Mouse (Mus musculus) C2C12 (cell line): Measurements from ENCODE around the gene Caln1.

Source experiments
- CTCF ChIP-seq: IDR thresholded peaks from one replicate; pipeline ENCODE4 v1.5.1; 2011; ENCODE audit not compliant: control insufficient read depth, insufficient read depth, insufficient read length
- MAX ChIP-seq: IDR thresholded peaks from one replicate; pipeline ENCODE4 v1.6.1; 2011; ENCODE audit warnings: mild to moderate bottlenecking, control low read depth

DNA sequence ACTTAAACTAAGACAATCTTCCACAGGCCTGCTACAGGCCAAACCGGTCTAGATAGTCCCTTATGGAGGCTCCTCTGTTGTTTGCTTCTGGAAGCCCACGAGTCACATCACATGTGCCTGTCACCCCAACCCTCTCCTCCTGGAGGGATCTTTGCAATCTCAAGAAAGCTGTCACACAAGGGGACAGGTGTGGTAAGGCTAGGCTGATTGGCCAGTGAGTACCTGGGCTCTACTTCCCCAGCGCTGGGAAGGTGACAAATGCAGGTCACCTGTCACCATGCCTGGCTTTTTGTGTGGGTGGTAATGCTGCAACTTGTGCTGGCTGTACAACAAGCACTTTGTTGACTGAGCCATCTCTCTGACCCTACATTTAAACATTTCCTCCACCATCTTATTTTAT is 338.5 kb downstream of the Caln1 start:
- TF ChIP-seq MAX = no peak
- no peak for TF ChIP-seq CTCF
